Mouse (Mus musculus) CH12.LX (cell line): Measurements from ENCODE around the gene Ica1.

Source experiments
- CTCF ChIP-seq, 2 experiments: IDR thresholded peaks in 1 of 2; conservative IDR thresholded peaks in 1 of 2; 2 replicates each; pipeline ENCODE4 v1.5.1; 2011 to 2012; ENCODE audit warnings: low read depth in 2 of 2, low read length in 2 of 2, improper control_type of control experiment in 1 of 2, inconsistent platforms in 1 of 2, mild to moderate bottlenecking in 1 of 2, moderate library complexity in 1 of 2
- MAX ChIP-seq: IDR thresholded peaks from 2 replicates; pipeline ENCODE4 v1.6.1; 2011; ENCODE audit warnings: low read length, improper control_type of control experiment
- POLR2A ChIP-seq: IDR thresholded peaks from 2 replicates; pipeline ENCODE4 v1.6.1; 2011; ENCODE audit warnings: low read depth, mild to moderate bottlenecking, improper control_type of control experiment, low read length
- RAD21 ChIP-seq: IDR thresholded peaks from 2 replicates; pipeline ENCODE4 v1.6.1; 2011; ENCODE audit warnings: low read depth, mild to moderate bottlenecking, low read length, improper control_type of control experiment, moderate library complexity
- SIN3A ChIP-seq: IDR thresholded peaks from 2 replicates; pipeline ENCODE4 v1.6.1; 2012; ENCODE audit warnings: low read length, improper control_type of control experiment, inconsistent platforms
- ZC3H11A ChIP-seq: IDR thresholded peaks from 2 replicates; pipeline ENCODE4 v1.6.1; 2012; ENCODE audit warnings: low read depth, mild to moderate bottlenecking, inconsistent platforms, low read length, improper control_type of control experiment
- ZKSCAN1 ChIP-seq: IDR thresholded peaks from 2 replicates; pipeline ENCODE4 v1.6.1; 2012; ENCODE audit warnings: low read depth, inconsistent platforms, low read length, improper control_type of control experiment, borderline replicate concordance
- ZMIZ1 ChIP-seq: IDR thresholded peaks from 2 replicates; pipeline ENCODE4 v1.6.1; 2012; ENCODE audit warnings: low read depth, mild to moderate bottlenecking, inconsistent platforms, low read length, improper control_type of control experiment

GRCm38 (mm10) chr6:8623045-8623444, 155.2 kb downstream of the Ica1 start:
- TF ChIP-seq ZMIZ1, result no peak
- TF ChIP-seq CTCF (conservative IDR thresholded peaks at IDR 0.05 in 1 of 2, IDR thresholded peaks at IDR 0.05 in 1 of 2; ENCODE audit: low read depth in 2 of 2, low read length in 2 of 2), result no peak
- no peak for TF ChIP-seq POLR2A
- TF ChIP-seq ZKSCAN1, result no peak
- TF ChIP-seq MAX, result no peak
- TF ChIP-seq RAD21, result no peak
- no peak for TF ChIP-seq ZC3H11A
- no peak for TF ChIP-seq SIN3A
